ENCODE assay signal across 27 mouse cellular contexts in genomic region chr8:60277211-60277801, GRCm38 (mm10).
A peak's percentile ranks its signal among the peaks of the same experiment; 100 is the strongest.
DNase-seq lines count a peak whose midpoint lies in the region; ATAC-seq lines count a peak whose summit lies in the region.
"Had no signal": no experiment of that assay in that cellular context is flagged by ENCODE, and none has a peak within 500 bp of the region (broad histone marks: within the 10 kb centered on the region; RNA-seq: fewer than 3 reads in every experiment).

No protein-coding gene starts in this region.

- 23% methylated on average over 2 of the region's 2 CpGs for WGBS in forebrain, embryonic 13.5 days
- 31% methylated on average over 2 of the region's 2 CpGs for WGBS in forebrain, embryonic 12.5 days
- WGBS in midbrain, embryonic 14.5 days, result 27% methylated on average over 2 of the region's 2 CpGs
- whole genome bisulfite sequencing in midbrain, embryonic 10.5 days, result 64% methylated on average over 2 of the region's 2 CpGs
- whole genome bisulfite sequencing in neural tube, embryonic 13.5 days, result 13% methylated on average over 2 of the region's 2 CpGs
- 45% methylated on average over 2 of the region's 2 CpGs for WGBS in hindbrain, embryonic 11.5 days

- no peak overlapping the region for H3K27ac ChIP-seq in forebrain, embryonic 13.5 days
- no peak overlapping the region for H3K27ac ChIP-seq in forebrain, embryonic 12.5 days
- no peak overlapping the region for H3K27ac ChIP-seq in midbrain, embryonic 14.5 days (replicated peaks; ENCODE audit: low read depth, low read length)
- no peak overlapping the region for H3K27ac ChIP-seq in midbrain, embryonic 10.5 days (replicated peaks)
- 0 out of 2 replicates have a peak overlapping the region, but pooled peaks have one; percentile 2 for H3K27ac ChIP-seq in neural tube, embryonic 13.5 days (replicated peaks)
- H3K27ac ChIP-seq in hindbrain, embryonic 11.5 days (ENCODE audit: low read depth, low read length), result no peak overlapping the region
- H3K27ac ChIP-seq: embryonic facial prominence, embryonic 10.5 days; embryonic facial prominence, embryonic 13.5 days; forebrain, embryonic 15.5 days; heart, adult 2 months; heart, embryonic 10.5 days; heart, embryonic 13.5 days; hindbrain, embryonic 12.5 days; hindbrain, embryonic 15.5 days had no signal

- ATAC-seq in forebrain, embryonic 13.5 days, result peak; percentile 33; the same call in 1 of the 2 replicates
- ATAC-seq in forebrain, embryonic 12.5 days (ENCODE audit: low FRiP score), result no peak
- ATAC-seq in midbrain, embryonic 14.5 days (ENCODE audit: low FRiP score, low TSS enrichment), result no peak
- no peak for ATAC-seq in neural tube, embryonic 13.5 days (ENCODE audit: low read depth)
- ATAC-seq in hindbrain, embryonic 11.5 days (ENCODE audit: low FRiP score), result no peak
- ATAC-seq: activated CD4-positive, CD25-positive, alpha-beta regulatory T cell, adult 4 months; forebrain, embryonic 15.5 days had no signal

- no peak overlapping the region for H3K4me3 ChIP-seq in forebrain, embryonic 13.5 days
- H3K4me3 ChIP-seq in forebrain, embryonic 12.5 days (replicated peaks), result no peak overlapping the region
- H3K4me3 ChIP-seq in midbrain, embryonic 14.5 days (replicated peaks; ENCODE audit: low read depth, low read length), result no peak overlapping the region
- no peak overlapping the region for H3K4me3 ChIP-seq in midbrain, embryonic 10.5 days
- no peak overlapping the region for H3K4me3 ChIP-seq in neural tube, embryonic 13.5 days
- no peak overlapping the region for H3K4me3 ChIP-seq in hindbrain, embryonic 11.5 days (ENCODE audit: low read depth, low read length)
- H3K4me3 ChIP-seq: embryonic facial prominence, embryonic 10.5 days; embryonic facial prominence, embryonic 13.5 days; erythroblast, embryonic 14.5 days; forebrain, embryonic 15.5 days; heart, adult 2 months; heart, embryonic 10.5 days; heart, embryonic 13.5 days; hindbrain, embryonic 12.5 days; hindbrain, embryonic 15.5 days had no signal

- no peaks in the 10 kb centered on the region for H3K9me3 ChIP-seq in forebrain, embryonic 13.5 days (replicated peaks)
- H3K9me3 ChIP-seq in forebrain, embryonic 12.5 days, result no peaks in the 10 kb centered on the region
- H3K9me3 ChIP-seq in midbrain, embryonic 14.5 days (ENCODE audit: control insufficient read depth, low read length), result no peaks in the 10 kb centered on the region
- H3K9me3 ChIP-seq in midbrain, embryonic 10.5 days (replicated peaks), result no peaks in the 10 kb centered on the region
- H3K9me3 ChIP-seq in neural tube, embryonic 13.5 days, result no peaks in the 10 kb centered on the region
- no peaks in the 10 kb centered on the region for H3K9me3 ChIP-seq in hindbrain, embryonic 11.5 days (ENCODE audit: control insufficient read depth, low read length)
- H3K9me3 ChIP-seq: embryonic facial prominence, embryonic 10.5 days; embryonic facial prominence, embryonic 13.5 days; forebrain, embryonic 15.5 days; heart, embryonic 10.5 days; heart, embryonic 13.5 days; hindbrain, embryonic 12.5 days; hindbrain, embryonic 15.5 days had no signal

- DNase-seq in midbrain, embryonic 14.5 days, result peak; percentile 7
- DNase-seq in midbrain, embryonic 10.5 days (ENCODE audit: low spot score), result no peak
- no peak for DNase-seq in neural tube, embryonic 10.5 days (ENCODE audit: extremely low spot score, low spot score)
- DNase-seq in hindbrain, embryonic 11.5 days (ENCODE audit: low spot score), result no peak
- DNase-seq: adrenal gland, adult 8-10 months; adrenal gland, postnatal 25 days; cerebellum, adult 11 months; cerebellum, adult 8-10 months; cerebellum, postnatal 10 days; cerebellum, postnatal 36 days; embryo, embryonic 11 days; gastrocnemius, postnatal 25 days; heart, adult 2 months; heart, postnatal 14 days; heart, postnatal 4 days had no signal

- no peaks in the 10 kb centered on the region for H3K36me3 ChIP-seq in forebrain, embryonic 13.5 days (ENCODE audit: poor library complexity, severe bottlenecking)
- no peaks in the 10 kb centered on the region for H3K36me3 ChIP-seq in forebrain, embryonic 12.5 days (replicated peaks)
- no peaks in the 10 kb centered on the region for H3K36me3 ChIP-seq in midbrain, embryonic 14.5 days (ENCODE audit: control insufficient read depth, insufficient read depth, low read length)
- no peaks in the 10 kb centered on the region for H3K36me3 ChIP-seq in midbrain, embryonic 10.5 days
- no peaks in the 10 kb centered on the region for H3K36me3 ChIP-seq in neural tube, embryonic 13.5 days
- no peaks in the 10 kb centered on the region for H3K36me3 ChIP-seq in hindbrain, embryonic 11.5 days (ENCODE audit: control insufficient read depth, insufficient read depth, low read length)
- H3K36me3 ChIP-seq: embryonic facial prominence, embryonic 10.5 days; embryonic facial prominence, embryonic 13.5 days; forebrain, embryonic 15.5 days; heart, embryonic 10.5 days; heart, embryonic 13.5 days; hindbrain, embryonic 12.5 days; hindbrain, embryonic 15.5 days had no signal

- no peak overlapping the region for H3K9ac ChIP-seq in forebrain, embryonic 13.5 days
- H3K9ac ChIP-seq in forebrain, embryonic 12.5 days, result no peak overlapping the region
- no peak overlapping the region for H3K9ac ChIP-seq in midbrain, embryonic 14.5 days (replicated peaks; ENCODE audit: low read length)
- no peak overlapping the region for H3K9ac ChIP-seq in neural tube, embryonic 13.5 days
- no peak overlapping the region for H3K9ac ChIP-seq in hindbrain, embryonic 11.5 days (ENCODE audit: low read depth, low read length)
- H3K9ac ChIP-seq: embryonic facial prominence, embryonic 13.5 days; forebrain, embryonic 15.5 days; heart, embryonic 13.5 days; hindbrain, embryonic 12.5 days; hindbrain, embryonic 15.5 days had no signal

- no peaks in the 10 kb centered on the region for H3K27me3 ChIP-seq in forebrain, embryonic 13.5 days
- H3K27me3 ChIP-seq in forebrain, embryonic 12.5 days, result no peaks in the 10 kb centered on the region
- H3K27me3 ChIP-seq in midbrain, embryonic 14.5 days (ENCODE audit: control insufficient read depth, insufficient read depth, low read length), result no peaks in the 10 kb centered on the region
- no peaks in the 10 kb centered on the region for H3K27me3 ChIP-seq in midbrain, embryonic 10.5 days (ENCODE audit: low read depth, poor library complexity, severe bottlenecking)
- H3K27me3 ChIP-seq in neural tube, embryonic 13.5 days, result no peaks in the 10 kb centered on the region
- H3K27me3 ChIP-seq in hindbrain, embryonic 11.5 days (ENCODE audit: control insufficient read depth, insufficient read depth, low read length), result no peaks in the 10 kb centered on the region
- H3K27me3 ChIP-seq: embryonic facial prominence, embryonic 13.5 days; forebrain, embryonic 15.5 days; heart, embryonic 13.5 days; hindbrain, embryonic 12.5 days; hindbrain, embryonic 15.5 days had no signal

- H3K4me1 ChIP-seq in forebrain, embryonic 13.5 days, result no peaks in the 10 kb centered on the region
- H3K4me1 ChIP-seq in forebrain, embryonic 12.5 days, result no peaks in the 10 kb centered on the region
- H3K4me1 ChIP-seq in midbrain, embryonic 14.5 days (ENCODE audit: control insufficient read depth, insufficient read depth, low read length), result no peaks in the 10 kb centered on the region
- H3K4me1 ChIP-seq in midbrain, embryonic 10.5 days, result no peaks in the 10 kb centered on the region
- H3K4me1 ChIP-seq in neural tube, embryonic 13.5 days (replicated peaks), result no peaks in the 10 kb centered on the region; the same call in 1 of the 2 replicates
- no peaks in the 10 kb centered on the region for H3K4me1 ChIP-seq in hindbrain, embryonic 11.5 days (replicated peaks; ENCODE audit: control insufficient read depth, insufficient read depth, low read length)
- H3K4me1 ChIP-seq: embryonic facial prominence, embryonic 10.5 days; embryonic facial prominence, embryonic 13.5 days; forebrain, embryonic 15.5 days; heart, embryonic 10.5 days; heart, embryonic 13.5 days; hindbrain, embryonic 12.5 days; hindbrain, embryonic 15.5 days had no signal

- H3K4me2 ChIP-seq in forebrain, embryonic 13.5 days, result no peak overlapping the region
- no peak overlapping the region for H3K4me2 ChIP-seq in forebrain, embryonic 12.5 days
- no peak overlapping the region for H3K4me2 ChIP-seq in midbrain, embryonic 14.5 days (ENCODE audit: low read length)
- H3K4me2 ChIP-seq in neural tube, embryonic 13.5 days, result no peak overlapping the region
- no peak overlapping the region for H3K4me2 ChIP-seq in hindbrain, embryonic 11.5 days (replicated peaks; ENCODE audit: low read depth, low read length)
- H3K4me2 ChIP-seq: embryonic facial prominence, embryonic 13.5 days; forebrain, embryonic 15.5 days; heart, embryonic 13.5 days; hindbrain, embryonic 12.5 days; hindbrain, embryonic 15.5 days had no signal
